Mouse (Mus musculus) limb, embryonic 10.5 days (tissue): Measurements from ENCODE around the gene Sf1. TPM values are rescaled to one million over a fixed set of nuclear protein-coding genes. Genes with fewer than 3 reads are reported as not detected.
A peak's percentile ranks its signal among the peaks of the same experiment; 100 is the strongest.

ENCODE experiments used
- DNase-seq: peaks from one replicate; pipeline ENCODE4 v3.0.0-alpha.2; 2017; ENCODE audit warnings: low spot score
- H3K27ac ChIP-seq: fragments of 300-500 bp; sonication (generic); 2 replicates; pipeline ENCODE4 v1.5.1; 2016; ENCODE audit warnings: mild to moderate bottlenecking
- H3K27me3 ChIP-seq: fragments of 300-500 bp; sonication (generic); 2 replicates; pipeline ENCODE4 v1.6.1; 2016; ENCODE audit warnings: low read depth, mild to moderate bottlenecking; ENCODE audit not compliant: poor library complexity, severe bottlenecking
- H3K36me3 ChIP-seq: fragments of 300-500 bp; sonication (generic); 2 replicates; pipeline ENCODE4 v1.6.1; 2016; ENCODE audit warnings: mild to moderate bottlenecking, moderate library complexity
- H3K4me1 ChIP-seq: fragments of 300-500 bp; sonication (generic); 2 replicates; pipeline ENCODE4 v1.6.1; 2016
- H3K4me3 ChIP-seq: fragments of 300-500 bp; sonication (generic); 2 replicates; pipeline ENCODE4 v1.5.1; 2016; ENCODE audit warnings: mild to moderate bottlenecking, moderate library complexity
- H3K9me3 ChIP-seq: fragments of 300-500 bp; sonication (generic); replicated peaks from 2 replicates; pipeline ENCODE4 v1.6.1; 2016; ENCODE audit warnings: mild to moderate bottlenecking
- WGBS: fragments of 180-500 bp; shearing (Covaris S2); methylation state at CpG from one replicate; pipeline ENCODE4 v1.1.7; 2016; 5-methylcytosine and 5-hydroxymethylcytosine counted together
- polyA plus RNA-seq: library from polyadenylated mRNA; unstranded; fragments of >200 nt; fragmentation: Nextera tagmentation; extraction: Ambion mirVana; gene quantifications from 2 replicates; pipeline ENCODE4 v1.2.1, GENCODE M21; 2016

Gene Sf1
- polyA plus RNA-seq, 1 experiment from 2014 or later: 193 TPM

DNA sequence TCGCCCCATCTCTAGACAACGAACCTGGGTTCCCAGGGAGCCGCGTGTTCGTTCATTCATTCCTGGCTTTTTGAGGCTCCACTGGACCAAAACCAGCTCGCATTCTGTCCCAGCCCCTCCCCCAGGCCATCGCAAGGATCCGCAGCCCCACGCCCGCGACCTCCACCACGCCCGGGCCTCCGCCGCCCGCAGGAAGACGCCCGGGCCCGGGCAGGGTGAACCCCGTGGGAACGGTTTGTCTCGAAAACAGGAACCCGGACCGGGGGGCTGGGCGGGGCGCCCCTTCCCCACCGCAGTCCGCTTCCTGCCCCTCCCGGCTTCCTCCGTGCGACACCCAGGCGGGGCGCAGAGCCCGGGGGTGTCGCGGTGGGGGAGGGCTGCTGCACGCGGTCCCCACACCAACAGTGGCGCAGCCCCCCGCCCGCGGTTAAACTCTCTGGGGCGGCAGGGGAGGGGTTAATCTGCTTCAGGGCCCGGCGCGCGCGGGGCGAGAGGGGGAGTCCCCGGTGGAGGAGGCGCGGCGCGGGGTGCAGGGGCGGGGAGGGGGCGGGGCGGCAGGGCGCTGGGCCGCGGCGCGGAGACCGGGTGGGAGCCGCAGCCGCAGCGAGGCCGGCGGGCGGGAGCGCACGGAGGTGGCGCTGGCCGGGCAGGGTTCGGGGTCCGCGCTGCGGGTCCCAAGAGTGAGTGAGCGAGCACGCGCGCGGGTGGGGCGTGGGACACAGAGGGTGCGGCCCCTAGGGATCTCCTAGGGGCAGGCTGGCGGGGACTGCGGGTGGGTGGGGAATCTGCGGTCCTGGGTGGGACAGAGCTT is 36.0 kb downstream of the Sf1 start, which contains the start of gene Rasgrp2:
Gene Rasgrp2, plus strand, starts transcription at position 56 of the 811 bp plus-strand sequence.
- H3K9me3 ChIP-seq: no peaks in the 10 kb centered on the region
- peak within 1 kb of the TSS; percentile 74 for H3K4me3 ChIP-seq
- peak within 1 kb of the TSS; percentile 77 for H3K27ac ChIP-seq
- H3K36me3 ChIP-seq: no peaks in the 10 kb centered on the region
- WGBS: 1% methylated on average over 85 of the region's 87 CpGs
- H3K27me3 ChIP-seq: peaks cover 83% of the 10 kb centered on the region
- peak; percentile 51 for DNase-seq
- H3K4me1 ChIP-seq: peaks cover 58% of the 10 kb centered on the region

DNA sequence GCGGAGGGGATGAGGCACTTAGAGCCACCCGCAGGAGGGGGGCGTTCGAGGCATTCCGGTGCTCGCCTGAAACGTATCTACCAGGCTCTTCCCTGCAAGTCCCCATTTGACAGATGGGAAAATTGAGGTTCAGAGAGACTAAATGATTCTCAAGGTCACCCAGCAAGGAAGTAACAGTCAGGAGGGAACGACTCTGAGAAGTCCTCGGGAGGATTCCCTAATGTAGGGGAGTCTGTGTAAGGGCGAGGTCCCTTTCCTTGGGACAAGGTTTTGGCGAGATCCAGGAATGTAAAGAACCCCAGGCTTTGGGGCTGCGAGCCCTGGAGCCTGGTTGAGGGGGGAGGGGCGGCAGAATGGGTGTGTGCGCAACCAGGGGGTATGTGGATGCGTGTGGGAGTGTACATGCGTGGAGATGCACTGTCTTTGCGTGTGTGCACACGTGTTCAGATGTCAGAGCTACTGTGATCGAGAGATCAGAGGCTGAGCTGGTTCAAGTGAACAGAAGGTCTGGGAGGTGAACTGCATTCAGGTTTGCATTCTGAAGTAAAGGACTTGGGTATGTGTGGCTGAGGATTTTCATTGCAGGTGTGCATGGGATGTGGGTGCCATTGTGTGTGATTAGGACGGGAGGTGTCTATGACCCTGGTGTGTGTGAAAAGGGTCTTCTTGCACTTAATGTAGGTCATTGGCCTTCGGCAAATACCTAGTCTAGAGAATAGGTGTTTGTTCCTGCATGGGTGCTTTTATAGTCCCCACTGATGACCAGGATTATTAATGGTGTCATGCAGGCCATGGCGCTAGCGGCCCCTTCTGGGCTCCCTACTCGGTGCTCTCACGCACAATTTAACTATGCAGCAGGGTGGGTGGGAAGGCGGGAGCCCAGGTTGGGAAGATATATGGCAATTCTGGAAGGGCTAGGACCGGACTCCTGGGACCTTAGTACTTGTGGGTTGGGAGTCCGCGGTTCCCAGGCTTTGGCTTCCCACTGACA is 36.9 kb downstream of the Sf1 start:
- Histone ChIP-seq H3K4me1 (peaks cover 58% of the 10 kb centered on the region), H3K27me3 (peaks cover 88% of the 10 kb centered on the region), H3K27ac (peak overlapping the region; percentile 77), H3K9me3 (no peaks in the 10 kb centered on the region), H3K4me3 (peak overlapping the region; percentile 74), H3K36me3 (no peaks in the 10 kb centered on the region)
- WGBS: 3% methylated on average over 29 of the region's 29 CpGs
- no peak for DNase-seq

DNA sequence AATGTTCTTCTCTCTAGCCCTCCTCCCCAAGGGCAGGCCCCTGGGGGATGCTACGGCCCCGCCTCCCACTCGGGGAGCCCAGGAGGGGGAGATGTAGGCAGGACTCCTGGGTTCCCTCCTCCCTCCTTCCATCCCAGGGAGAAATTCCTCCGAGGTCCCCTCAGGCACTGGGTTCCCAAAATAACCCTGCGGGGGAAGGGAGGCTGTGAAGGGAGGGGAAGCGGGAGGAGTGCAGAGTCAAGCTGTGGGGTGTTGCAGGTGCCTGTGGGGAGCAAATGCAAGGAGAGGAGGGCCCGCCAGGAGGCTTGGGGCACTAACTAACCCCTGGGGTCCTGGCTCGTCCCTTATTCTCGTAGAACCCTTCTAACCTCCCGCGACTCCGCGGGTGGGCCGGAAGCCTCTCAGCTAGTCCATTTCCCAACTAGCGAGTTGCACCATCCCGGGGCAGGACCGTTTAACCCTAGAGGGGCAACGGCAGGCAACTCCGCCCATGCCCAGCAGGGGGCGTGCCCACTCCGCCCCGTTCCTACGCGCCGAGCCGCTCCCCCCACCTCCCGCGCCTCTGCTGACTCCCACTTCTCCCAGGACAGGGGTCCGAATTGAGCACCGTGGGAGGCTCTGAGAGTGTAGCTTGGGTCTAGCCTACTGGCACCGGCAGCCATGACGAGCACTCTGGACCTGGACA is 37.8 kb downstream of the Sf1 start:
- peaks cover 86% of the 10 kb centered on the region for H3K27me3 ChIP-seq
- H3K4me3 ChIP-seq: peak overlapping the region; percentile 45
- 0 out of 2 replicates have a peak overlapping the region, but pooled peaks have one; percentile 20 for H3K27ac ChIP-seq
- under 1% methylated on average over 32 of the region's 32 CpGs for WGBS
- DNase-seq: peak; percentile 82
- no peaks in the 10 kb centered on the region for H3K36me3 ChIP-seq
- no peaks in the 10 kb centered on the region for H3K9me3 ChIP-seq
- peaks cover 58% of the 10 kb centered on the region for H3K4me1 ChIP-seq

DNA sequence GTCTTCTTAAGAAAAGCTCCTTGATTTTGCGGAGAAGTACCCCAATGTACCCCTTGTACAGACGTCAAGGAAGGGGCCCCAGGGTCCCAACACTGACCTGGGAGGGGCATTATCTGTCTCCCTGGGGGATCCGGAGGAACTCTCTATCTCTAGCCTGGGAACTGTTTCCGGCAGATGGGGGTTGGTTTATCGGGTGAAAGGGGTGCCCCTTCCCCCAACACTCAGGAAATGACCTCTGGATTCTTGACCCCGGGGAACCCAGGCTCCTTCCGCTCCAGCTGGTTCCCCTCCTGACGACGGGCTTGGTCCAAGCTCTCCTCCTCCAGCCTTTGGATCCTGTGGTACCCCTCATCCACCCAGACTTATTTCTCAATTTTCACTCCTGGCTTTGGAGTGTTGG is 38.5 kb downstream of the Sf1 start:
- Histone ChIP-seq H3K36me3 (no peaks in the 10 kb centered on the region), H3K9me3 (no peaks in the 10 kb centered on the region), H3K27me3 (peaks cover 80% of the 10 kb centered on the region), H3K27ac (no peak overlapping the region), H3K4me1 (peaks cover 58% of the 10 kb centered on the region), H3K4me3 (peak overlapping the region; percentile 45)
- no peak for DNase-seq
- 5% methylated on average over 9 of the region's 9 CpGs for WGBS

DNA sequence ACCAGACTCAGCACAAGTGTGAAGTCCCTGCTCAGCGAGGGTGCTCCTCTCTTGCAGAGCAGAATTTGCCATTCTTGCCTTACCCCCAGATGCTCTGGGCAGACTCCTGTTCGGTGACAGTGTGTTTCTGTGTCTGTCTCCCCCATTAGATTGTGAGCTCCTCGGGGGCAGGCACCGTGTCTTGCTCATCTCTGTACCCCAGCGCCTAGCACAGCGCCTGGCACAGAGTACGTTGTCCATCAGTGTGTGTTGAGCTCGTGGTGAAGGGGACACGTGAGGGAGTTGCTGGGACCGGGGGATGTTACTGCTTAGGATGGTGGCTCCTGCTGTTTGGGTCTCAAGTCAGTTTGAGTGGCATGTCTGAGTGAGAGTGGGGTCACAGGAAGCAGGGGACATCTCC is 40.4 kb downstream of the Sf1 start:
- peaks cover 56% of the 10 kb centered on the region for H3K4me1 ChIP-seq
- no peaks in the 10 kb centered on the region for H3K36me3 ChIP-seq
- 88% methylated on average over 10 of the region's 10 CpGs for WGBS
- H3K27ac ChIP-seq: no peak overlapping the region
- DNase-seq: no peak
- no peak overlapping the region for H3K4me3 ChIP-seq
- H3K27me3 ChIP-seq: peaks cover 69% of the 10 kb centered on the region
- no peaks in the 10 kb centered on the region for H3K9me3 ChIP-seq

DNA sequence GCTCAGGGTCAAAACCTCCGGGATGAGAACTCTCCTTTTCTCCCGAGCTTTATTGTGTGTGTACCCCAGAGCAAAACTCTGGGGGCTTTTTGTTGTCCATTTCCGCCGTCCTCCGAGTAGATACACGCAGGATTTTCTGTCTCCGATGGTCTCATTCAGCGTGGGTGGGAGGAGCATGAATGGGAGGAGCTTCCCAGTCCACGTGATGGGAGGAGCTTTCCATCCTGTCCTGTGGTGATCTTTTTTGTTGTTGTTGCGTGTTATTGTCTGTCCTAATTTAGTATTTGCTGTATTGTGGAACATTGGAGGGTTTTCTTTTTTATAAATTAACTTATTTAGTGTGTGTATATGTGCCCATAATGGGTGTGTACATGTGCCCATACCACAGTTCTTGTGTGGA is 41.9 kb downstream of the Sf1 start:
- H3K27ac ChIP-seq: no peak overlapping the region
- H3K4me1 ChIP-seq: peaks cover 40% of the 10 kb centered on the region
- no peaks in the 10 kb centered on the region for H3K9me3 ChIP-seq
- no peak overlapping the region for H3K4me3 ChIP-seq
- no peak for DNase-seq
- H3K36me3 ChIP-seq: no peaks in the 10 kb centered on the region
- 83% methylated on average over 10 of the region's 10 CpGs for WGBS
- H3K27me3 ChIP-seq: peaks cover 54% of the 10 kb centered on the region

DNA sequence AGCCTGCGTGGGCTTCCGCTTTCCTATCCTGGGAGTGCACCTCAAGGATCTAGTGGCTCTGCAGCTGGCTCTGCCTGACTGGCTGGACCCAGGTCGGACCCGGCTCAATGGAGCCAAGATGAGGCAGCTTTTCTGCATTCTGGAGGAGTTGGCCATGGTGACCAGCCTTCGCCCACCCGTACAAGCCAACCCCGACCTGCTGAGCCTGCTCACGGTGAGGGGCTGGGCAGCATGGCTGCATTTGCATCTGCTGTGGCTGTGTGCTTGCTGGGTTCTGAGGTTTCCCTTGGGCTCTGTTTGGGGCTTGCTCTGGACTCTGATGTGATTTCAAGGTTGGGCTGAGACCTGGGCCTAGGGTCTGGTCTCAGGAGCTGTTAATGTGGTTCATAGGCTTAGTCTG is 43.6 kb downstream of the Sf1 start:
- DNase-seq: no peak
- Histone ChIP-seq H3K4me3 (no peak overlapping the region), H3K27me3 (peaks cover 37% of the 10 kb centered on the region), H3K36me3 (no peaks in the 10 kb centered on the region), H3K27ac (no peak overlapping the region), H3K9me3 (no peaks in the 10 kb centered on the region), H3K4me1 (peaks cover 25% of the 10 kb centered on the region)
- whole genome bisulfite sequencing: 84% methylated on average over 8 of the region's 8 CpGs

DNA sequence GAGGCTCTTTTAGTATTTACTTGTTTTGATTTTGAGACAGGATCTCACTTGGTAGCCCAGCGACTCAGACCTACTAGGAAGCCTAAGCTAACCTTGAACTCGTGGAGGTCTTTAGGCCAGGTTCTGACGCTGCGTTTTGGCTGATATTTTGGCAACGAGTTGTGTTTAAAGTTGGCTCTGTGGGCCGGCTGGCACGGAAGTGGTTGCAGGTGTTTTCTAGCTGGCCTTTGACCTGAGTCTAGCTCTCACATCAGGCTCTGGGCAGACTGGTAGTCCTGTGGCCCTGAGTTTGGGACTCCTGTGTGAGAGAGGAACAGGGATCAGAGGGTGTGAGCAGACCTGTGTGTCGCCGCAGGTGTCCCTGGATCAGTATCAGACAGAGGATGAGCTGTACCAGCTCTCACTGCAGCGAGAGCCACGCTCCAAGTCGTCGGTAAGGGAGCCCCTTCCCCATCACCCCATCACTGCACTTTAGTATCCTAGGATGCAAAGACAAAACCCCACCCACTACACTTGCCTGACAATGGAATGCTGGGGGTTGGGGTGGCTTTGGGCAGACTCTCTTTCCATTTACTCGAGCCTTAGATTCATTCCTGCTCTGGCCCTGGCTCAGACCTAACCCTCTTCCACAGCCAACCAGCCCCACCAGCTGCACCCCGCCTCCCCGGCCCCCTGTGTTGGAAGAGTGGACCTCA is 44.5 kb downstream of the Sf1 start:
- H3K27ac ChIP-seq: no peak overlapping the region
- H3K9me3 ChIP-seq: no peaks in the 10 kb centered on the region
- no peak overlapping the region for H3K4me3 ChIP-seq
- no peak for DNase-seq
- no peaks in the 10 kb centered on the region for H3K36me3 ChIP-seq
- H3K27me3 ChIP-seq: peaks cover 35% of the 10 kb centered on the region
- WGBS: 56% methylated on average over 16 of the region's 16 CpGs
- peaks cover 22% of the 10 kb centered on the region for H3K4me1 ChIP-seq

DNA sequence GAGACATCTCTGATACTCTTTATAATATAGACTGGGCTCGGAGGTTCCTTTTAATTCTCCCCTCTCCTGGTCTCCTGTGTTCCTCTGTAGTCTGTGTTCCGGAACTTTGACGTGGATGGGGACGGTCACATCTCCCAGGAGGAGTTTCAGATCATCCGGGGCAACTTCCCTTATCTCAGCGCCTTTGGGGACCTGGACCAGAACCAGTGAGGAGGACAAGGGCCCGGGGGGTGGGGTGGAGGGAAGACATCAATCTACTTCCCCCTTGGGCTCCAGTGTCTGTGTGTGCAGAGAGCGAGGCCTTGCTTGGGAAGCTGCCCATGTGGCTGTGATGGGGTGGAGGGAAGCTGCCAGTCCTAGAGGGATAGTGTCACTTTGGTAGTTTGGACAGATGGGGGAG is 45.3 kb downstream of the Sf1 start:
- Histone ChIP-seq H3K27ac (no peak overlapping the region), H3K4me1 (peaks cover 17% of the 10 kb centered on the region), H3K27me3 (peaks cover 36% of the 10 kb centered on the region), H3K4me3 (no peak overlapping the region), H3K9me3 (no peaks in the 10 kb centered on the region), H3K36me3 (no peaks in the 10 kb centered on the region)
- 81% methylated on average over 8 of the region's 8 CpGs for WGBS
- no peak for DNase-seq

DNA sequence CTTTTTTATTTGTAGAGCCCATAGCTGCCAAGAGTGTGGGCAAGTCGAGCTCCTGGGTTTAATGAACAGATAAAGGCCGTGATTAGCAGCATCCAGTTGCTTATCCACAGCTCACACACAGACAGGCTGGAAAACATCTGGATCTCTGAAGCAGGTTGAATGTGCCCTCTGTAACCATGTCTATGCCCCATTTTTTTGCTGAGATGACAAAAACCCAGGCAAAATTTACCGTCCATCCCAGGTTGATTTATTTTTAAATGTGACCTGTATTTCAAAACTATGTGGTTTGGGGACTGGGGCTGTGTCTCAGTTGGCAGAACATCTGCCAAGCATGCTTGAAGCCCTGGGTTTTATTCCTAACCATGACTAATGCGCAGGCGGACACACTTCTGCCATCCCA is 45.7 kb downstream of the Sf1 start:
- Histone ChIP-seq H3K36me3 (no peaks in the 10 kb centered on the region), H3K4me3 (no peak overlapping the region), H3K27ac (no peak overlapping the region), H3K9me3 (no peaks in the 10 kb centered on the region), H3K4me1 (peaks cover 15% of the 10 kb centered on the region), H3K27me3 (peaks cover 36% of the 10 kb centered on the region)
- DNase-seq: no peak
- 84% methylated on average over 5 of the region's 5 CpGs for WGBS

DNA sequence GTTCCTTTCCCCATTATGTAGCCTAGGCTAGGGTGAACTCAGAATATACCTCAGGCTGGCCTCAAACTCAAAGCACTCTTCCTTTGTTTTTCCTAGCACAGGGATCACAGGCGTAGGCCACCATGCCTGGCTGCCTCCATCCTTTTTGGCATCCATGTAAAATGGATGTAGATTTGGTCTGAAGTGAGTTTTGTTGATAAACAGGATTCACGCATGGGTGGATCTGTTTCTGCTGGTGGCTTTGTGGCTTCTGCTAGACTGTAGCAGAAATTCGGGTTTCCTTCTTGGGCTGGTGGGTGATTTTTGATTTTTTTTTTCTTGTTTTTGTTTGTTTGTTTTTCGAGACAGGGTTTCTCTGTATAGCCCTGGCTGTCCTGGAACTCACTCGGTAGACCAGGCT is 46.4 kb downstream of the Sf1 start:
- no peak overlapping the region for H3K4me3 ChIP-seq
- peaks cover 36% of the 10 kb centered on the region for H3K27me3 ChIP-seq
- H3K36me3 ChIP-seq: no peaks in the 10 kb centered on the region
- no peaks in the 10 kb centered on the region for H3K9me3 ChIP-seq
- peaks cover 15% of the 10 kb centered on the region for H3K4me1 ChIP-seq
- 86% methylated on average over 5 of the region's 5 CpGs for WGBS
- H3K27ac ChIP-seq: no peak overlapping the region
- no peak for DNase-seq

DNA sequence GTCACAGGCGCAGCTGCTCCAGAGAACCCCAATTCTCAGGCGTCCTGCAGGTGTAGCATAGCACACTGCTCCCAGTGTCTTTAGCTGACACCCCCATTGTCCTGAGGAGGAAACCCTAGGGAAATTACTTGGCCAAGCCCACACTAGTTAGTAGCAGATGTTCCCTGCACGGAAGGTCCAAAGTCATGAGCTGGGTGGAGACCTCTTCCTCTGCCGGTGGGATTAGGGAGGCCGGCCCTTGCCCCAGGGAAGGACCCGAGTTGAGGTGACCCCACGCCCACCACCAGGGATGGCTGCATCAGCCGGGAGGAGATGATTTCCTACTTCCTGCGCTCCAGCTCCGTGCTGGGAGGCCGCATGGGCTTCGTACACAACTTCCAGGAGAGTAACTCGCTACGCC is 49.3 kb downstream of the Sf1 start:
- Histone ChIP-seq H3K4me3 (0 out of 2 replicates have a peak overlapping the region, but pooled peaks have one; percentile 2), H3K36me3 (no peaks in the 10 kb centered on the region), H3K9me3 (no peaks in the 10 kb centered on the region), H3K27me3 (peaks cover 62% of the 10 kb centered on the region), H3K4me1 (peaks cover 37% of the 10 kb centered on the region), H3K27ac (peak overlapping the region; percentile 7; the same call in 1 of the 2 replicates)
- no peak for DNase-seq
- WGBS: 60% methylated on average over 14 of the region's 14 CpGs
